Mouse (Mus musculus) gastrocnemius, postnatal 14 days (tissue): Measurements from ENCODE around the gene Sema3b. TPM values are rescaled to one million over a fixed set of nuclear protein-coding genes. Genes with fewer than 3 reads are reported as not detected.

Experiments
- DNase-seq: peaks from one replicate; pipeline ENCODE4 v3.0.0; 2021; ENCODE audit warnings: mixed read lengths
- intact Hi-C: fragments of 180-260 bp; cut with DNase I; formaldehyde crosslinking; loops from one replicate; pipeline ENCODE4 v1.15.1; 2025; ENCODE audit warnings: low total_unique reads
- total RNA-seq, 2 experiments: library from RNA; stranded (reverse); gene quantifications; 2 replicates each; pipeline ENCODE4 v1.2.3; 2021

Sema3b gene
- total RNA-seq, 2 experiments from 2014 or later = 27.6 to 35.2 TPM

- DNase-seq = no peak
- intact Hi-C loops = no loop called here
Observed at GRCm38 (mm10) chr9:107618778-107619545, 9.9 kb upstream of the Sema3b start.

GRCm38 (mm10) chr9:107618098-107618497 lies 9.1 kb upstream of the Sema3b start:
- DNase-seq = no peak
- intact Hi-C loops = no loop called here

- intact Hi-C loops = no loop called here
- DNase-seq = no peak
Observed at GRCm38 (mm10) chr9:107617461-107617860, 8.4 kb upstream of the Sema3b start.

- intact Hi-C loops = no loop called here
- peak; percentile 16 for DNase-seq
Observed at GRCm38 (mm10) chr9:107615035-107615434, 6.0 kb upstream of the Sema3b start.

- intact Hi-C loops = no loop called here
Observed at GRCm38 (mm10) chr9:107612945-107613569, 4.0 kb upstream of the Sema3b start.

GRCm38 (mm10) chr9:107612191-107612944 lies 3.3 kb upstream of the Sema3b start:
- DNase-seq = peak; percentile 99
- intact Hi-C loops = no loop called here

More at GRCm38 (mm10) chr9:107612945-107613569, 4.0 kb upstream of the Sema3b start:
- peak; percentile 41 for DNase-seq

- intact Hi-C loops = no loop called here
- DNase-seq = peak; percentile 30
Observed at GRCm38 (mm10) chr9:107611456-107612190, 2.6 kb upstream of the Sema3b start.

GRCm38 (mm10) chr9:107609433-107609830 lies 403 bp upstream of the Sema3b start:
- DNase-seq = no peak
- intact Hi-C loops = no loop called here

GRCm38 (mm10) chr9:107607653-107608245 lies 1.3 kb downstream of the Sema3b start:
- no peak for DNase-seq
- intact Hi-C loops = no loop called here

- intact Hi-C loops = no loop called here
- DNase-seq = no peak
Observed at GRCm38 (mm10) chr9:107607036-107607435, 2.0 kb downstream of the Sema3b start.

GRCm38 (mm10) chr9:107606591-107606990 lies 2.4 kb downstream of the Sema3b start:
- peak; percentile 53 for DNase-seq
- intact Hi-C loops = no loop called here

- intact Hi-C loops = no loop called here
- DNase-seq = peak; percentile 52
Observed at GRCm38 (mm10) chr9:107605041-107605661, 3.9 kb downstream of the Sema3b start.

- intact Hi-C loops = loop anchor here (2.0 to 5.0 kb wide), 2 partner anchors 42 to 74 kb away; partner anchors contain the start of gene Gnat1
Observed at GRCm38 (mm10) chr9:107603251-107603650, 5.8 kb downstream of the Sema3b start.

GRCm38 (mm10) chr9:107602068-107602648 lies 6.9 kb downstream of the Sema3b start:
- intact Hi-C loops = loop anchor here (2.0 to 5.0 kb wide), 2 partner anchors 43 to 75 kb away; partner anchors contain the start of gene Gnat1

More at GRCm38 (mm10) chr9:107603251-107603650, 5.8 kb downstream of the Sema3b start:
- DNase-seq = no peak

GRCm38 (mm10) chr9:107601275-107601674 lies 7.8 kb downstream of the Sema3b start:
- DNase-seq = no peak
- intact Hi-C loops = loop anchor here (5.0 kb wide), 1 partner anchor 76 kb away; the partner anchor contains the start of gene Gnat1

More at GRCm38 (mm10) chr9:107602068-107602648, 6.9 kb downstream of the Sema3b start:
- peak; percentile 91 for DNase-seq

- intact Hi-C loops = loop anchor here (5.0 kb wide), 1 partner anchor 77 kb away; the partner anchor contains the start of gene Gnat1
- DNase-seq = no peak
Observed at GRCm38 (mm10) chr9:107600745-107601144, 8.3 kb downstream of the Sema3b start.

GRCm38 (mm10) chr9:107599842-107600241 lies 9.2 kb downstream of the Sema3b start:
- intact Hi-C loops = loop anchor here (5.0 kb wide), 1 partner anchor 77 kb away; the partner anchor contains the start of gene Gnat1
- DNase-seq = peak; percentile 53

GRCm38 (mm10) chr9:107599433-107599832 lies 9.6 kb downstream of the Sema3b start:
- DNase-seq = no peak
- intact Hi-C loops = no loop called here
